Mouse (Mus musculus) skeletal muscle tissue, adult 2 months (tissue): ENCODE data around the gene Gjb1.

Experiments
- DNase-seq: peaks from one replicate; pipeline ENCODE4 v3.0.0-alpha.2; 2012; ENCODE audit warnings: low read depth, low spot score

Gjb1 gene

GRCm38 (mm10) chrX:101396459-101396858, 20.3 kb downstream of the Gjb1 start:
- DNase-seq: no peak

- DNase-seq: peak; percentile 10
Measured at GRCm38 (mm10) chrX:101418946-101419724, 43.0 kb downstream of the Gjb1 start.

GRCm38 (mm10) chrX:101419725-101420699, 43.8 kb downstream of the Gjb1 start:
- peak; percentile 86 for DNase-seq

- DNase-seq: no peak
Measured at GRCm38 (mm10) chrX:101420700-101421095, 44.5 kb downstream of the Gjb1 start, which contains the start of gene Zmym3. Gene Zmym3 (minus strand): TSS chrX:101420849.

- DNase-seq: no peak
Measured at GRCm38 (mm10) chrX:101423462-101423861, 47.3 kb downstream of the Gjb1 start.

GRCm38 (mm10) chrX:101427774-101428173, 51.6 kb downstream of the Gjb1 start:
- peak; percentile 28 for DNase-seq

GRCm38 (mm10) chrX:101428785-101429141, 52.6 kb downstream of the Gjb1 start:
- no peak for DNase-seq

- DNase-seq: peak; percentile 94
Measured at GRCm38 (mm10) chrX:101429142-101429949, 53.2 kb downstream of the Gjb1 start, which contains the start of gene Nono. Gene Nono (plus strand): TSS chrX:101429318.

- no peak for DNase-seq
Measured at GRCm38 (mm10) chrX:101429976-101430375, 53.8 kb downstream of the Gjb1 start.
